Mouse (Mus musculus): ENCODE data around the gene Bicc1.
A peak's percentile ranks its signal among the peaks of the same experiment; 100 is the strongest.

Gene Bicc1

GRCm38 (mm10) chr10:71120769-71121165 is 38.7 kb downstream of the Bicc1 start:
- no peak for DNase-seq (ENCODE audit: low spot score)

GRCm38 (mm10) chr10:71120121-71120768 is 39.3 kb downstream of the Bicc1 start:
- peak; percentile 73 for DNase-seq (ENCODE audit: low spot score)

GRCm38 (mm10) chr10:71119120-71119847 is 40.2 kb downstream of the Bicc1 start:
- DNase-seq (ENCODE audit: low spot score) = peak; percentile 53

GRCm38 (mm10) chr10:71117766-71118165 is 41.7 kb downstream of the Bicc1 start:
- no peak for DNase-seq (ENCODE audit: low spot score)

- no peak for DNase-seq (ENCODE audit: low spot score)
Observed at GRCm38 (mm10) chr10:71114260-71114920, 45.1 kb downstream of the Bicc1 start.

DNA sequence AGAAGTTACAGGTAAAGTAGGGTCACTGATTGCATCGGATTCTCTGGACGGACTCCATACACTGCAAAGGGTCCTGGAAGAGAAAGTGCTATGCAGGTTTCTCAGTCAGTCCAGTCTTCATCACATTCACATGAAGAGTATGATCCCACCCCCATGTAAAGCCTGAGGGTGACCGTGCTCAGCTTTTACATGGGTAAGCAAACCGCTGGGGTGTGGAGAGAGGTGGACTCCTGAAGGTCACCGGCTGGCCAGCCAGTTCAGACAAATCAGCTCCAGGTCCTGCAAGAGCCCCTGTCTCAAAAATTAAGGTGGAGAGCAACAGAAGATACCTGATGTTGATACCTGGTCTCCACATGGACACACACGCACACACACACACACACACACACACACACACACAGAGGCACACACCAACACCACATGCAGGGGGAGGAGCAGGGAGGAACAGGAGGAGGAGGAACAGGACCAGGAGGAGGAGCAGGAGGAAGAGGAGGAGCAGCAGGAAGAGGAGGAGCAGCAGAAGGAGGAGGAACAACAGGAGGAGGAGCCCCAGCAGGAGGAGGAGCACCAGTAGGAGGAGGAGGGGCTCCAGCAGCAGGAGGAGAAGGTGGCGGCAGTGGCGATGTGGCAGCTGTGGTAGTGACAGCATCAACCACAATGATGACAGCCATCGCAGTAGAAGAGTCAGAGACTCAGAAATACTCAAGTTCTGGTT is 52.9 kb downstream of the Bicc1 start:
- no peak for DNase-seq (ENCODE audit: low spot score)

- DNase-seq (ENCODE audit: low spot score) = peak; percentile 20
Observed at GRCm38 (mm10) chr10:71104791-71105190, 54.7 kb downstream of the Bicc1 start.

GRCm38 (mm10) chr10:71100815-71101499 is 58.5 kb downstream of the Bicc1 start:
- DNase-seq (ENCODE audit: low spot score) = no peak

DNA sequence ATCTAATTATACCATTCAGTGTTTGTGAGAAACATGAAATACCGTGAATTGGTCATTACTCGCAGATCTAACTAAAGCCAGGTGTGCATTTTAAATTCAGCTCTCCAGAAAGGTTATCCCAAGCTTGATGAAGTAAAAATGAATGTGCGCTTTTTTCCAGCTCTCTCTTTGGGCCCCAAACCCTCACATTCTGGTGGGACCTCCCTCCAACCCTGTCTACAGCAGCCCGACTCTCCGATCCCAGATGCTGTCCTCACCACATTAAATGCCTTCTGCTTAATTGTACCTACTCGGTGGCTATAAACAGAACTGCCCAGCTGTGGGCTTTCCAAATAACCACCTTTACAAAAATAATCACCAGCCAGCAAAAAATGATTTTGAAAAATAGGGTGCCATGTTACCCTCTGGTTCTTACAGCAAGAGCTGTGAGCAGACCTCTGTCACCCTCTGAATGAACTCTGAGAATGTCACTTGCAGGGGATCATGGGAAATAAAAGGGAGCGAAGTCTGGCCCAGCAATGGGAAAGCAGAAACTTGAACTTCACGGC is 64.7 kb downstream of the Bicc1 start:
- DNase-seq (ENCODE audit: low spot score) = no peak

DNA sequence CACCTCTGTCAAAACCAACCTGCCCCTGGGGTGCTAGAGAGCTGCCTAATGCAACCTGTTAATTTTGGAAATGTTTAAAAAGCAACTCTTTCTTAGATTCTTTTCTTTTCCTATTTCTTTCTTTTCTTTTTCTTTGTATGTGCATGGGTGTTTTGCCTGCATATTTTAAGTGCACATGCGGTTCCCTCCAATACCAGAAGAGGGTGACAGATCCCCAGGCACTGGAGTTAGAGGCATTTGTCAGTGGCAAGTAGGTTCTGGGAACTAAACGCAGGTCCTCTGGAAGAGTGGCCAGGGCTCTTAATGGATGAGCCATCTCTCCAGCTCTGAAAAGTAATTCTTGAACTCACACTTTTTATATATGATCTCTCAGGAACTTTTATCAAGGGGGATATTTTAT is 66.2 kb downstream of the Bicc1 start:
- DNase-seq (ENCODE audit: low spot score) = no peak

- DNase-seq (ENCODE audit: low spot score) = no peak
Observed at GRCm38 (mm10) chr10:71087359-71087716, 72.2 kb downstream of the Bicc1 start.

DNA sequence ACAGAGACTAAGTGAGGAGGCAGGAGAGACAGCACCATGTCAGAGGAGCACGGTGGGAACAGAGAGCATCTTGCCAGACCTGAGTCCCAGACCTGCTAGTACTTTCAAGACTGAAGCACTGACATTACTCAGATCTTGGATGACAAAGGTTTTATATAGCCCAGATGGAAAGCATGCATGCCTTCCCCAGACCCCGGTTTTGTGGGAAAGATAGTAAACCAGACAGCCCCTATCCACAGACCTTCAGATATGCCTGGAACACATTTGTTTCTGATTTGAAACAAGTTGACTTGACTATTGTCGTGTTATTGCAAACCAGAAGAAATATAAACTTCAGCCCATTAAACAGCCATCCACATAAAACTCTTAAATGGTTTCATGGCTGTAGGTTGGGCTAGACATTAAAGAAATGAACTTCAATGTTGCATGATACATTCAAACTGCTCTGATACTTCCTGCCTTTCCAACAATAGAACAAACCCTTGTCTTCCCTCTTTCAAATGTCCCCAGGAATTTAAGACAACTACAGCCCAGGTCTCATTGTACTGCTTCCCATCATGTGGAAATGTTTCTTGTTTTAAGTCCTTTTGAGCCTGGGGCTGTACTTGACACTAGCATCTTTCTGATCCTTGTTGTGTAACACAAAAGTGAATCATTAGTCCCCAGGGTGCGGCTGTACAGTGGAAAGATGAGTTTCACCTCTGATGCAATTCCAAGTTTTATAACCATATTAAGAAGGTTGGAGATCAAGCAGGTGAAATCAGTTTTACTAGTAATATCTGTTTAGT is 72.7 kb downstream of the Bicc1 start:
- DNase-seq (ENCODE audit: low spot score) = no peak

- no peak for DNase-seq (ENCODE audit: low spot score)
Observed at GRCm38 (mm10) chr10:71082986-71083385, 76.5 kb downstream of the Bicc1 start.

DNA sequence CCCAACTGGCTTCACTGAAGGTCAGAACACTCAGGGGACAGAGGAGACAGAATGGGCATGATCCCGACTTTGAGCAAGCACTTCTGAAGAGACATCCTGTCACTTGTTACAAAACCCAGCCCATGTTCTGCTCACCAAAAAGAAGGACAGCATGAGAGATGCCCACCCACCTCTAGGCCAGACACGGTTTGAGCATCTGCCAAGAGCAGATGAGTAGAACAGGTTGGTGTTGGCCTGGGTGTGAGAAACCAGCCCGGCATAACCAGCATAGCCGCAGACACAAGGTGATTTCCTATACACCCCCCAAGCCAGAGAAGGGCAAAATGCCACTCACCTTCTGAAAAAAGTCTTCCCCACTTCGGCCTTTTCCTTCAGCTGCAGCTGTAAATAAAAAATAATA is 80.6 kb downstream of the Bicc1 start:
- no peak for DNase-seq (ENCODE audit: low spot score)

GRCm38 (mm10) chr10:71065009-71065408 is 94.5 kb downstream of the Bicc1 start:
- DNase-seq (ENCODE audit: low spot score) = no peak

- no peak for DNase-seq (ENCODE audit: low spot score)
Observed at GRCm38 (mm10) chr10:71064576-71064975, 94.9 kb downstream of the Bicc1 start.

DNA sequence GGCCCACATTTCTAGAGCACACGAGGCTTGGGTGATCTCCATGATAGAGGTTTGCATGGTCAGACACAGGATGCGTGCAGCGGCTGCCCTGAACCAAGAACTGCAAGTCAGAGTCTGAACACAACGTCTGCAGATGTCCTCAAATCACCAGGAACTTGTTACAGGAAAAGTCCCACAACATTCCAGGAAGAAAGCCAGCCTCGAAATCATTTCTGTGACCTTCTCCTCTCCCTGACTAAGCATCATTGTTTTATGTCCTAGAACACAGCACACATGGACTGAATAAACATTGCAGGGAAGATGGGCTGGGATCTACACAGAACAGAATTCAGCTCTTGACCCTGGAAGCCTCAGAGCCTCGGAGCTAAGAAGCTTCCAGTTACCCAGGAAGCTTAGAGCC is 97.3 kb downstream of the Bicc1 start:
- no peak for DNase-seq (ENCODE audit: low spot score)

DNA sequence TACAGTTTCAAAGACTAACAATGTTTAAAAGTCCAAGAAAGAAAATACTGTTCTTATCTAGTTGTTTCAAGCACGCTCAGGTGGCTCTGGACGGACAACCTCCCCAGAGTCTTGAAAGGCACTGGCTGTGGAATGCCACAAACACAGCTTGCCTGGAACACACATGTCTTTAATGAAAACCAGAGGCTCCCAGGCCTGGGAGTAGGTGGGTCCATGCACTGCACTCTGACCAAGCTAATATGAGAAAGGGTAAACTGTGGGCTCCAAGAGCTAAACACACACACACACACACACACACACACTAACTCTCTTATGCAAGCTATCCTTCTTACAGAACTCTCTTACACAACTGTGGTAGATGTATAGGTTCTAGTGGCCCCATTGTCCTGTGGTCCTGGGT is 99.2 kb downstream of the Bicc1 start:
- peak; percentile 26 for DNase-seq (ENCODE audit: low spot score)

DNA sequence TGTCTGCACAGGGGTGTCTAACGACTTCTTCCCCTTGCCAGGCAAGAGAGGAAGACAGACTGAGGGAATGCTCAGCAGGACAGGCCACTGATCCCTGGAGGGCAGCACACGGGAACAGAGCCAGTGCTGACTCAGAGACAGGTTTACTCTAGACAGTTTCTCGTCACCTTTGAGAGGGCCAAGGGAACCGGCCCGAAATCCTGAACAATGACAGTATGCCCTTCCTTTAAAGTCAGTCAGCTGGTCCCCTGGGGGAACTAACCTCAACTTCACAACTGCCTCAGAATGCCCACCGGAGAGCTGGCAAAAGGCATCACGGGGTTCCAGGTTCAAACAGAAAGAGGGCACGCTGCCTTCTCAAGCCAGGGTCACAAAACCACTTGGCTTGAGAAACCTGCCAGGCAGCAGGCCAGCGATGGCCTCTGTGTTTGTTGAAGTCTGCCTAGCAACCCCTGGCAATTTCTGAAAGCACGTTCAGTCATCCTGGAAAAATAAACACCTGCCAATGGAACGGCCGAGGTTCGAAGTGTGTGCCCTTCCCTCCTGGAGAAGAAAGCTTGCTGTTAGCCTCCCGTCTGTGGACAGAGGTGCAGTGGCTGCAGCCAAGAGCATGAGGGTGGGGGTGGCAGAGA is 100.8 kb downstream of the Bicc1 start:
- no peak for DNase-seq (ENCODE audit: low spot score)

DNA sequence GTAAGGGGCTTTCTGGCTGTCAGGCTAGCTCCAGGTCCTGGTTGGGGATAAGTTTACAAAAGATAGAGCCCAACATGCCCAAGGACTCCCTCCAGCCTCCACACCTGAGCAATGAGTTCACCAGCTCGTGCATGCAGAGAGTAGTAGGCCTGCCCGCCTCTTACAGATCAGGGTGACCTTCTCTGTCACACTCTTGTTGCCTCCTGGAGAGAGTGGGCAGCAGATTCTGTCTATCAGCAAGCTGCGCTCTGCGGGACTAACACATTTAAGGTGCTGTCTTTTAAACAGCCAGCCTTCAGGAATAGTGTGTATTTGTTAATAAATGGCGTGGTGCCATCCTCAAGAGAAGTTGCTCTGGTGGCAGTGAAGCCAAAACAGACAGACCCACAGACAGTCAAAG is 101.4 kb downstream of the Bicc1 start:
- DNase-seq (ENCODE audit: low spot score) = no peak

GRCm38 (mm10) chr10:71052748-71053147 is 106.8 kb downstream of the Bicc1 start:
- DNase-seq (ENCODE audit: low spot score) = no peak

Measured in yolk sac, embryonic 10.5 days (tissue).